Mouse (Mus musculus) splenic B cell, adult 2 months (primary cell): Measurements from ENCODE around the gene Map1lc3b.

Experiments
- DNase-seq: peaks from one replicate; pipeline ENCODE4 v3.0.0-alpha.2; 2011; ENCODE audit warnings: low read depth, low spot score
- H3K27me3 ChIP-seq: 2 replicates; pipeline ENCODE4 v1.6.1; 2012; ENCODE audit warnings: mild to moderate bottlenecking, low read length, moderate library complexity, mixed read lengths; ENCODE audit not compliant: control insufficient read depth, poor library complexity, insufficient read depth, severe bottlenecking
- H3K36me3 ChIP-seq: 2 replicates; pipeline ENCODE4 v1.6.1; 2012; ENCODE audit warnings: mild to moderate bottlenecking, low read length, moderate library complexity, mixed read lengths; ENCODE audit not compliant: control insufficient read depth, poor library complexity, insufficient read depth, severe bottlenecking

Map1lc3b gene

DNA sequence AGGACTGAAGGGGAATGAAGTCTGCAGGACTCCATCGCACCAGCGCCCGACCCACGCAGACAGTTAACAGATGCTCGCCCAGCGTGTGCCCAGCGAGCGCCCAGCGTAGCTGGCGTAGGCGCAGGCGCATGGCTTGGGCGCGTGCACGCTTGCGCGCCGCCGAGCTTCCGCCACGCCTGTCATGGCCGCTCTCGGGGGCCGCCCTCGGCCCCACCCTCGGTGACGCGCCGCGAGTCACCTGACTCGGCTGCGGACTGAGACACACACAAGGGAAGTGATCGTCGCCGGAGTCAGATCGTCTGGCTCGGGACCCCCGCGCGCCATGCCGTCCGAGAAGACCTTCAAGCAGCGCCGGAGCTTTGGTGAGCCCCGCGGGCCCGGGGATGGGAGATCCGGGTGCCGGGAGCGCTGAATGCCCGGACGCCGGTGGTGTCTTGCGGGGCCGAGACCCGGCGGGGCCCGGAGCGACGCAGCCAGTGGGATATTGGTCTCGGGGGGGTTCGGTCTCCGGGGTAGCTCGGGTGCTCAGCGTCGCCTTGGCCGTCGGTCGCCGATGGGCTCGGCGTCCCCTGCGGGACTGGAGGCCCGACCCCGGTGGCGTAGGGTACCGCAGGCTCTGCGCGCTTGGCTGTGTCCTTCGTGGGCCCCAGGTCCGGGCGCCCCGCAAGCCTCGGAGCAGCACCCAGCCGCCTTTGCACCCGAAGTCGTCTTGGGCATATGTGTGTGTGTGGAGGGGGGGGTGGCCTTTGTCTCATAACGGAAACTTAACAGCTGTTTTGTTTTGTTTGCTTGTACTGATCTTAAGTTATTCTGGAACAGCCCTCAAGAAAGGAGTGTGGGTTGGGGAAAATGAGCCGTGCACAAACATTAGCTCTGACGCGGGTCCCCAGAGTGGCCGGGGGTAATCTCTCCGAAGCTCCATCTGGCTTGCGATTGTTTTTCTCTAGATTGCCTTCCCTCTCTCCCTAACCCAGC, at the start of gene Map1lc3b:
Gene Map1lc3b (plus strand): TSS at position 159 of the 975 bp plus-strand sequence.
- peak; percentile 97 for DNase-seq
- H3K36me3 ChIP-seq = peaks cover 6% of the 10 kb centered on the region; the same call in 1 of the 2 replicates
- H3K27me3 ChIP-seq = no peaks in the 10 kb centered on the region

DNA sequence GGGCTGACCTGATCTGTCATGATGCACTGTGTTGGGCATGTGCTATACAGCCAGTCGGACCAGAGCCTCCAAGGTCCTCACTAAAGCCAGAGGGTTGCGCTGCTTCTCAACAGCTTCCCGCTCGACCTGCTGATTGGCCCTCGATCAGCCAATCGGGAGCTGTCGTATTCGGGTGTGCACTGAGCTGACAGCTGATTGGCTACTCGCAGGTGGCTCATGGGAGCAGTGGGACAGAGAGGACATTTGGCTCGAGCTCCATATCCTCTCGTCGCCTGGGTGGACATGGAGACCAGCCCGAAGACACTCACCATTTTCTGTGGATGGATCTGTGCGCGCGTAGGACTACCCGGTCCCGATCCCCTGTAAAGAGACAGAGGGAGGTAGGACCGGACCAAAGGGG, 48.3 kb upstream of the Map1lc3b start:
- no peaks in the 10 kb centered on the region; the same call in 1 of the 2 replicates for H3K27me3 ChIP-seq
- no peaks in the 10 kb centered on the region for H3K36me3 ChIP-seq
- DNase-seq = no peak

DNA sequence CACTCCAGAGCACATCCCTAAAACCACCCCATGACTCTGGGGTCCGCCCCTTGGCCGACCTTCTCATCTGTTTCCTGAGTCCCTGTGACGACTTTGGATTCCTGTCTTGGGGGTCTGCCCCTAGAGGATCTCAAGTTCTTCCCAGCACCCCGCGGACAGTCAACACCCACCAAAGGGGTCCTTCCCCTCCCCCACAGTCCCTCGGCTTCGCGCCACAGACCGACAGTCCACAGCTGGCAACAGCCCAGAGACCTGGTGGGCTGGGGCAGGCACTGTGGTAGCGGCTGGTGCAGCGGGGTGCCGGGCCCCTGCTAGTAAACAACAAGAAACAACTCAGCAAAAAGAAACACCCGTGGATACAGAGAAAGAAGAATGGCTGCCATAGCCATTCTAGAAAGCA, 47.3 kb upstream of the Map1lc3b start:
- Histone ChIP-seq H3K36me3 (no peaks in the 10 kb centered on the region), H3K27me3 (no peaks in the 10 kb centered on the region; the same call in 1 of the 2 replicates)
- DNase-seq = no peak

DNA sequence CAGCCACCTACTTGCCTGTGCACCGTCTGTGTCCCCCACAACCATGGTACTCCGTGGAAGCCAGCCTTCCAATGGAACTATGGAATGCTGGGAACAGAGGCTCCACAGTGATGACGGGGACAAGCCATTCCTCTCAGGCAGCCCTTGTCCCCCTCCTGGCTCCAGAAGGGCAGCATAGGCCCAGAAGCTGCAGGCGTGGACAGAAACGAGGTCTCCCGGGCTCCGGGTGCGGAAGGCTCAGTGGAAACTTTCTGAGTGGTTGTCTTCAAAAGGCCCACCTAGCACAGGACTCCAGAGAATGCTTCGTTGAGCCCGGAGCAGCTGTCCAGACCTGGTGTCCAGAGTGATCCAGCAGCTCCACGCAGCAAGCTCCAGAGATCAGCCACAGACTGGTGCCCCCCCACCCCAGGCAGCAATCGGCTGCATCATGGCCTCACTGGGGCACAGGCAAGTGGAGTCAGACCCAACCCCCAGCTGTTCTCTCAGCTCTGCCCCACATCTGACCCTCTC, 45.8 kb upstream of the Map1lc3b start, which contains the start of gene 1700018B08Rik:
Gene 1700018B08Rik (minus strand): TSS at position 45 of the 510 bp plus-strand sequence.
- no peak for DNase-seq
- Histone ChIP-seq H3K36me3 (no peaks in the 10 kb centered on the region), H3K27me3 (no peaks in the 10 kb centered on the region; the same call in 1 of the 2 replicates)

DNA sequence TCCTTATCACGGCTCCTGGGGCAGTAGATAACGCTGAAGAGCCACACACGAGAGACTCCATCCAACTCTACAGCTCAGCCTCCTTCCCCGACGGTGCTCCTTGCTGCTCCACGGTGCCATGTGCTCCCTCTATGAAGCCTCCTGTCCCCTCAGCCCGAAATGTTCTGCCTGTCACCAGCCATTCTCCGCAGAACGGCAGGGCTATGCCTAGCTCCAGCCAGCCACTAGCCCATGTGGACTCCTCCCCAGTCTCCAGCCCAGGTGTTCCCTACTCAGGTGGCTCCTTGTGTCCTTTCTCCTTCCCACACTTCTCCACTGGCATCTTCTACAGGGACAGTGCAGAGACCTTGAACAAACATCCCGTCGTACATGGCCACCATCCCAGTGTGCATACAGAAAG, 45.2 kb upstream of the Map1lc3b start:
- no peak for DNase-seq
- Histone ChIP-seq H3K27me3 (no peaks in the 10 kb centered on the region; the same call in 1 of the 2 replicates), H3K36me3 (no peaks in the 10 kb centered on the region)

DNA sequence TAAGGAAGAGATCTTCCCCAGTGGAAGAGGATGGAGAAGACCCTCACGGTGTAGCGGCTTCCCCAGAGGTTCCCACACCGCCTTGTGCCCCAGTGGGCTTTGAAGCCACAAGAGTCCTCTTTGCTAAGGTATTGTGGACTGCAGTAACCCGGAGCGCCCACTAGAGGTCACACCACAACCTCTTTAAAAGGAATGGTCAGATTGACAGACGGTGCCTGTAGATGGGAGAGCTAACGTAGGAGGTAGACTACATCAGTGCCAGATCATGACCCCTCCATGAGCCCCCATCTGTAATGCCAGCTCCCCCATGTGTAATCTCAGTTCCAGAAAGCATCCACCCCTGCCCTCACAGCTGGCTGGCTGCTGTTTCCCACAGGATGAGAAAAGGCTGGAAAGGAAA, 43.0 kb upstream of the Map1lc3b start:
- H3K36me3 ChIP-seq = no peaks in the 10 kb centered on the region; the same call in 1 of the 2 replicates
- peak; percentile 82 for DNase-seq
- H3K27me3 ChIP-seq = no peaks in the 10 kb centered on the region

DNA sequence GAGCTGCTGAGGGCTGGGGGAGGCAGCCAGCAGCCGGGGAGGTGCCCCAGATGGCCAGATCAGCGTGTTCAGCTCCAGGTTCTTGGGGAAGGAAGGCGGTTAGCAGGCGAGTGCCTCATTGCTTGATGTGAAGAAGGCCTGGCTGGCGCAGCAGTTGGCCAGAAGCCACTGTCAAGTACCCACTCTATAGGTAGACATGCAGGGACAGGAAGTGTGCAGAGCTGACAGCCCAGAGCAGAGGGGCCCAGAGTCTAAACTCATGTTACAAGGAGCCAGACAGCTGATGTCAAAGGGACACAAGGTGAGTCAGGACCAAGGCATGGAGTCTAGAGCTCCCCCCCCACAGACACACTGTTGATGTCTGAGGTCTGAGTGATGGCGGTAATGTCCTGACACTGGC, 40.1 kb upstream of the Map1lc3b start:
- DNase-seq = no peak
- Histone ChIP-seq H3K27me3 (no peaks in the 10 kb centered on the region), H3K36me3 (peaks cover 5% of the 10 kb centered on the region)

DNA sequence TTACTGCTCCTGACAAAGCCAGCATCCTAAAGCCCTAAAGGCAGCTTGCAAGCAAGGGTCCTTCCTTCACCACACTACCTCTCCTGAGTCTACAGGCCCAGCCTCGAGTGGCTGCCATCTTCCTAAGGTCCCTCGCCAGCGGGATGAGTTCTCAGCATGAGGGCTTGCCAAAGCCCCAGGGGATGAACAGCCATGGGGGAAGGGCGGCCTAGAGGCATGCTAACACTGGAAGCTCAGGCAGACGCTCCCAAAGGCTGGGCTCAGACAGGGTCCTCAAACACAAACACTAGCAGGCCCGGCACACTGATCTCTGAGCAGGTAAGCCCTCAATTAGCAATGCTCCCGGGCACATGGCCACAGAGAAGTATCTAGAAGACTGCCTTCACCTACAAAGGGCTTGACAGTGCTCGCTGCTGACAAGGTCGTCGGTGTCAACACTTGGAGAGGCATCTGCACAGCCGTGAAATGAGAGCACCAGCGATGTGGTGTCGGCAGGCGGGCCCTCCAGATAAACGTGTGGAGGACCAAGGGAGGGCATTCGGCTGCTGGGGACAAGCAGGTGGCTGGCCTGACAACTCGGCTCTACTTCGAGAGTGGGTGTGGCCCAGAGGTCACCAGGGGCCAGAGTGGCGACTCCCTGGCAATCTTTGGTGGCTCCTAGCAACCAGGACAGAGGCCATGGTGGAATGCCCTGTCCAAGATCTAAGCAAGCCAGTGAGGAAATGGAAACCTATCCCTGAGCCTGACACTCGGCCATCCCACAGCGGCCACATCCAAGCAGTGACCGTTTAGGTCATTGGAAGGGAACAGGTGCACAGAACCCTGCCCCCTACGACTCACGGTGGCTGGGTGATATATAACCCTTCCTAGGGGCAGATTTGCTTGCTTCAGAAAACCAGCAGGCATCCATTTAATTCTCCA, 38.8 kb upstream of the Map1lc3b start:
- DNase-seq = no peak
- no peaks in the 10 kb centered on the region for H3K27me3 ChIP-seq
- peaks cover 5% of the 10 kb centered on the region for H3K36me3 ChIP-seq

DNA sequence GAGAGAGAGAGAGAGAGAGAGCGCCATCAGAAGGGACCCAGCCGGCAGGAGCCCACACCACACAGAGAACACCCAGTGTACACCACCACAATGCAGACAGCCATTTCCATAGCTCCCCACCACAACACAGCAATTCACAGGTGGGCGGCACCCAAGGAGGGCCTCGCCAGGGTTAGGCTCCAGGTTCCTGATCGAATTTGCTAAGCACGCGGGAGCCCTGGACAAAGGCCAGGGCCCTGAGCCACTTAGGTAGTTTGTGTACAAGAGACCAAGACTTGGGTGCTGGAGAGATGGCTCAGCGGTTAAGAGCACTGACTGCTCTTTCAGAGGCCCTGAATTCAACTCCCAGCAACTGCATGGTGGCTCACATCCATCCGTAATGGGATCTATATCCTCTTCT, 37.7 kb upstream of the Map1lc3b start:
- Histone ChIP-seq H3K27me3 (no peaks in the 10 kb centered on the region), H3K36me3 (peaks cover 5% of the 10 kb centered on the region)
- DNase-seq = no peak

DNA sequence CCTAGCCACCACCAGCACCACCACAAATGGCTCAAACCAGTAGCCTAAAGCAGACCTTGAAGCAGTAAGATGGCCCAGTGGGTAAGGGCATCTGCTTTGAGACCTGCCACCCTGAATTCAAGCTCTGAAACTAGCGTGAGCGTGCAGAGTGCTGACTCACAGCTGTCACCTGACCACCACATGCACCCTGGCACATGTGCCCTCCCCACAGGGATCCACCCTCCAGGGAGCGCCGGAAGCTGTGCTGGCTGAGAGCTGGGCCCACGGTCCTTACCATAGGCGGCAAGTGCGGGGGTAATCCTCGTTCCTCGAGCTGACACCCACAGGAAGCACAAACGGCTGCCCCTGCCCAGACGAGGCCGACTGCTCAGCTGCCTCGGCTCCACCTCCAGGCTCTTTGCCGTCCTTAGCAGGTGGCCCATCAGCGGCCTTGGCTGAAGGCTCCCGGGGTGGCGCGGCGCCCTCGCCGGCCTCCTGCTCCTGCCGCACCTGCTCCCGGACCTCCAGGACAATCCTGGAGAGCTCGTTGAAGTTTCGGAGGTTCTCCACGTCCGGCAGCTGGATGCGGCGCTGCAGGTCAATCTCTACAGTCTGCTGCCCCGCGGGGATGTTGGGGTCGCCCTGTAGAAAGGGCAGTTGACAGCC, 36.2 kb upstream of the Map1lc3b start:
- no peak for DNase-seq
- Histone ChIP-seq H3K27me3 (no peaks in the 10 kb centered on the region), H3K36me3 (peaks cover 5% of the 10 kb centered on the region)

DNA sequence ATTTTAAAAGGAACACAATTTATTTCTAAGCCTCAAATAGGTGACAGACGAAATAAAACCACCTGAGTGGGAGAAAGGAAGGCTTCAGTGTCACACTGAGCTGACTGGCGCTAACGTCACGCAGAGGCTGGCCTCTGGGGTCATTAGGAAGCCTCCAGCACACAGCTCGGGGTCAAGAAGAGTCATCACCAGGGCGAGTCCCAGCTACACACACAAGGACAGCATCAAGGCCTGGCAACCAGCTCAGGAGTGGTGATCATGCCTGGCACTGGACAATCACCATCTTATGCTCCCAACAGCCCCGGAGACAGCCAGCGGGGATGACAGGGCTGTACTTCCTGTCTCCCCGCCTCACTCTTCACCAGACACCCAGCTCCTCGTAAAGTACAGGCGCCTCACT, 32.4 kb upstream of the Map1lc3b start:
- Histone ChIP-seq H3K36me3 (peaks cover 5% of the 10 kb centered on the region), H3K27me3 (no peaks in the 10 kb centered on the region)

DNA sequence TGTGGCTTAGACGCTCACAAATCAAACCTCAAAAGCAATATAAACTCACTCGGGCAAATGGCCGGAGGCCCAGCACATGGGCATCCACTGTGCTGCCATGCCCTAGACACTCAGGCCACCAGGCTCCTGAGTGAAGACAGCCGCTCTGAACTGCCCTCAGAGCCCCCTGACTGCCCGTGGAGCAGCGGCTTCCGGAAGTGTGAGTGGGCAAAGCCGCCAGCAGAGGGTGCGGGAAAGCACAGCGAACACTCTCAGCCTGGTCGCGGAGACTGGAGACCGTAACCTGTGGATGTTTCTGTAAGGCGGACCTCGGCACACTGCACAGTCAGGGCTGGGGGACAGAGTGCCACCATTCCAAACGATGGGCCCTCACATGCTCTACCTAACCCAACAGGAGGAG, 31.6 kb upstream of the Map1lc3b start:
- Histone ChIP-seq H3K27me3 (no peaks in the 10 kb centered on the region), H3K36me3 (peaks cover 3% of the 10 kb centered on the region)
- DNase-seq = no peak

More for the DNA sequence above, 32.4 kb upstream of the Map1lc3b start:
- no peak for DNase-seq

DNA sequence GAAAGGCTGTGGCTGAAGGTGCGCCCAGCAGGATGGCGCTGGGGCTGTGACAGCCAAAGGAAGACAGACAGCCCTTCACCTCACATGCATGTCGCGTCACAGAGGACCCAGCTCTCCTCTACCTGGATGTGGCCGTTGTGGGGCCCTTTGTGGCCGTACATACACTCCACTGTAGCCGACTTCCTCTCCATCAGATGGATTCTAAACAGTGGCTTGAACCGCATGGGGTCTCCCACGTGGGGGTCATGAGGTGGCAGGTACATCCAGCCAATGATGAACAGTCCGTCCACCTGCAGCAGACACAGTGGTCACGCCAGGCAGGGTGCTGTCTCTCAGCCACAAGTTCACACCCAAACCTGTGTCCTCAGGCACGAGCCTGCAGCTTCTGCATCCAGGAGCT, 30.4 kb upstream of the Map1lc3b start:
- Histone ChIP-seq H3K27me3 (no peaks in the 10 kb centered on the region), H3K36me3 (peaks cover 1% of the 10 kb centered on the region; the same call in 1 of the 2 replicates)
- no peak for DNase-seq
